Mouse (Mus musculus) frontal cortex, adult 2 months (tissue): ENCODE measurements around the gene Tmem106a. TPM values are rescaled to one million over a fixed set of nuclear protein-coding genes. Genes with fewer than 3 reads are reported as not detected.
"Not testable (repeated sequence)": the region's sequence is repeated elsewhere in the genome, so short reads cannot be mapped to it uniquely, and the experiment has no call there.

Experiments used
- DNase-seq, 2 experiments: peaks; one replicate each; pipeline ENCODE4 v3.0.0; 2022; ENCODE audit warnings: low spot score in 1 of 2; ENCODE audit errors: extremely low spot score in 1 of 2
- polyA plus RNA-seq: library from polyadenylated mRNA; depleted of rRNA; stranded (reverse); fragments of >200 nt; gene quantifications from 2 replicates; pipeline ENCODE4 v1.2.3, GENCODE M21; 2012; rRNA removed

The Tmem106a gene
- polyA plus RNA-seq, 1 experiment = 4.2 TPM

- not testable (repeated sequence) for DNase-seq
Observed at GRCm38 (mm10) chr11:101628733-101629417, 46.8 kb downstream of the Tmem106a start.

GRCm38 (mm10) chr11:101635660-101636059, 53.6 kb downstream of the Tmem106a start:
- no peak for DNase-seq

GRCm38 (mm10) chr11:101639761-101640160, 57.7 kb downstream of the Tmem106a start:
- no peak for DNase-seq

- peak; percentile 38 to 81 for DNase-seq
Observed at GRCm38 (mm10) chr11:101640857-101641709, 59.0 kb downstream of the Tmem106a start.

Other genes with a start within 250 kb of the Tmem106a start
- gene G6pc, start 214.7 kb upstream of the Tmem106a start, polyA plus RNA-seq = not detected in 2 replicates
- 49.2 and 53.5 TPM in 2 replicates for gene Aarsd1, start 164.6 kb upstream of the Tmem106a start, polyA plus RNA-seq
- gene Gm27029, start 157.4 kb upstream of the Tmem106a start, polyA plus RNA-seq = 3.6 and 4.1 TPM in 2 replicates
- gene Rundc1, start 157.2 kb upstream of the Tmem106a start, polyA plus RNA-seq = 33.4 and 33.7 TPM in 2 replicates
- gene Ptges3l, start 156.9 kb upstream of the Tmem106a start, polyA plus RNA-seq = 4.1 and 6.6 TPM in 2 replicates
- 480 and 588 TPM in 2 replicates for gene Rpl27, start 139.9 kb upstream of the Tmem106a start, polyA plus RNA-seq
- gene Ifi35, start 133.8 kb upstream of the Tmem106a start, polyA plus RNA-seq = 9.0 and 9.1 TPM in 2 replicates
- 155 and 173 TPM in 2 replicates for gene Rnd2, start 117.2 kb upstream of the Tmem106a start, polyA plus RNA-seq
- 41.3 and 41.4 TPM in 2 replicates for gene Vat1, start 116.0 kb upstream of the Tmem106a start, polyA plus RNA-seq
- 0.99 and 1.0 TPM in 2 replicates for gene Brca1, start 30.3 kb upstream of the Tmem106a start, polyA plus RNA-seq
- 114 and 124 TPM in 2 replicates for gene Nbr1, start 30.1 kb upstream of the Tmem106a start, polyA plus RNA-seq
- not detected in 2 replicates for gene Gm11634, start 17.0 kb downstream of the Tmem106a start, polyA plus RNA-seq
- gene Rdm1, start 45.0 kb downstream of the Tmem106a start, polyA plus RNA-seq = 9.4 and 11.9 TPM in 2 replicates
- gene Arl4d, start 83.3 kb downstream of the Tmem106a start, polyA plus RNA-seq = 26.6 and 38.8 TPM in 2 replicates
- gene Dhx8, start 150.7 kb downstream of the Tmem106a start, polyA plus RNA-seq = 23.3 and 23.8 TPM in 2 replicates
- 20.7 and 21.5 TPM in 2 replicates for gene Etv4, start 203.1 kb downstream of the Tmem106a start, polyA plus RNA-seq